Mouse (Mus musculus): ENCODE measurements around the gene Ptpdc1.

The Ptpdc1 gene

DNA sequence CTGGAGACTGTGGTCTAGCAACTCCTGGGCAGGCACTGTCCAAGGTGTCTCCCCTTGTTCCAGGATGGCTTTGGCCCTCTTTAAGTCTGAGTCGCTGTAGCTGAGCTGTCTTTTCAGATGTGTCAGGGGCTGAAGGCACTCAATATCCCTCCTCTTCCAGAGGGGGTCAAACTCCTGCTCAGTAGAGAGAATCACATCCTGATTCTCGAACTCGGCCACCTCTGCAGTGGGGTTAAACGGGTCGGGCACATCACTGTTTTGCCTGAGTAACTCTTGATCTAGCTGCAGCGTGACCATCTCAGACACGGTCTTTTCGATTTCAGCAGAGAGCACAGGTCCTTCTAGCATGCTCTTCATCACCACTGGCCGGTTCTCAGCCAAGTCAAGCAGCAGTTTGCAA is 39.0 kb downstream of the Ptpdc1 start:
- no peak for DNase-seq (ENCODE audit: extremely low read depth, low read depth)

DNA sequence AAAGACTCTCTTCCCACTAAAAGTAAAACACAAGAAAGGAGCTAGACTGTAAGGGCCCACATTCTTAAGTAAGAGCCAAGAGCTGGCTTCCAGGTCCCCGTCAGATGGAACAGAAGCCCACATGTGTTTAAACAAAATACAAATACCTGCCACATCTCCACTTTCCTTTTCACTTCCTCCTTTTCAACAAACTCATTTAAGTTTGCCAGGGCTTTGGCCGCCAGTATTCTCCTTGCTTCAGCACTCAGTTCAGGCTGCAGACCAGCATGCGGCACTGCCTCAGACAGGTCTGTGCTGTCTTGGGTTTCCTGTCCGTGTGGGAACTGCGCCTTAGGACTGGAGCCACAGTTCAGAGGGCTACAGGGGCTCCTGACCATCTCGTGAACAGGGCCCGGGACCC is 39.7 kb downstream of the Ptpdc1 start:
- DNase-seq (ENCODE audit: extremely low read depth, low read depth): no peak

DNA sequence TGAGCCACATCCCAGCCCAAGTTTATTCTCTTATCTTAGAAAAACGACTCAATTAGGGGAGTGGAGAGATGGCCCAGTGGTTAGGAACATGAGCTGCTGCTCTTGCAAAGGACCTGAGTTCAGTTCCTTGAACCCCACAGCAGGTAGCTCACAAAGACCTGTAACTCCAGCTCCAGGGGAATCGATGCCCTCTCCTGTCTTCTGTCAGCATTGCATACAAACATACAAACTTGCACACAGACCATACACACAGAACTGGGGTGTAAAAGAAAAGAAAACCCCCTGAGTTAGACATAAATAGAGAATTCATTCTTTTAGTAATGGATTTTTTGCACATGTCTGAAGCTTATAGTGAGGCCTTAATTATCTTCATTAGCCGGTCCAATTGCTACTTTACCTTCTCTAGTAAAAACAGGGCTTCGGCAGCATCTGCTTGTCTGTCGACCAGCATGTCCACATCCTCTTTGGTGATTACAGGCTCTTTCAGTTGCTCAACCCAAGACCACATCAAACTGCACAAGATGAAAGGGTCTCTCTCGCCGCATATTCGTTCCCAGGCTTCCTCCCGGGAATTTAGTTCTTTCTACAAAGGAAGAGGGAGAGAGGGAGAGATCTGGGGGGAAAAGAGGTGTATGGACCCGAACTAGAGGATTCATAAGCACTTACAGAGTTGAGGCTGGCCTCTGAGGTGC is 42.6 kb downstream of the Ptpdc1 start:
- no peak for DNase-seq (ENCODE audit: extremely low read depth, low read depth)

DNA sequence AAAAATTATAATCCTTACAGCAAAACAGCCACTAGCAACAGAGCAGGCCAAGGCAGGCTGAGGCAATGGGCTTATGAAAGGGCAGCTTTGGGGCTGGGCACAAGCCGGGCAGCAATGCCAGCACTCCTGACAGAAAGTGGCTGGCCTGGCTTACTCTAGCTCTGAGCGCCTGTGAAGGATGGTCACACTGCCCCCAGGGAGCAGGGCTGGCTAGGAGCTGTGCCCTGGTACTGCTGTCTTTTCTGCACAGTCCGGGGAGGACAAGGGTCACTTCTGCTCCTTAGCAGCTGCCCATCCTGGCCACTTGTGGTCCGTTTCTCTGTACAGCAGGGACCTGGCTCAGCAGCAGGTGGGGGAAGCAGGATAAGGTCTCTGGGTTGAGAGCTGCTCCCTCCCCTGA is 46.8 kb downstream of the Ptpdc1 start:
- no peak for DNase-seq (ENCODE audit: extremely low read depth, low read depth)

DNA sequence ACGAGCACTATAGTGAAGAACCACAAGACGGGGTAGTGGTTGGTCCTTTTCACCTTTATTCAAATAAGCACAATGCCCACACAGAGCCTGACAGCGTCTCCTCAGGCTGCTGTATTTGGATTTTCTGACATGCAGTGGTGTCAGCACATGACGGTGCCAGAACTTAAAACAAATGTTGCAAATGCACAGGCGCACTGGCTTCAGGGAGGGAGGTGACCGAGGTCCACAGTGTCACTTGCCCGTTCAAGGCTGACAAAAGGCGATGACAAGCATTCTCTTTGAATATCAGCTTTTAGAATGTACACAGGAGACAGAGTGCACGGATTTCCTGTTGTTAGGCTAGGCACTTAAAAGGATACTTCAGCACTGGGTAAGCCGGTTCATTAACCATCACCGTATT is 47.6 kb downstream of the Ptpdc1 start:
- DNase-seq (ENCODE audit: extremely low read depth, low read depth): no peak

DNA sequence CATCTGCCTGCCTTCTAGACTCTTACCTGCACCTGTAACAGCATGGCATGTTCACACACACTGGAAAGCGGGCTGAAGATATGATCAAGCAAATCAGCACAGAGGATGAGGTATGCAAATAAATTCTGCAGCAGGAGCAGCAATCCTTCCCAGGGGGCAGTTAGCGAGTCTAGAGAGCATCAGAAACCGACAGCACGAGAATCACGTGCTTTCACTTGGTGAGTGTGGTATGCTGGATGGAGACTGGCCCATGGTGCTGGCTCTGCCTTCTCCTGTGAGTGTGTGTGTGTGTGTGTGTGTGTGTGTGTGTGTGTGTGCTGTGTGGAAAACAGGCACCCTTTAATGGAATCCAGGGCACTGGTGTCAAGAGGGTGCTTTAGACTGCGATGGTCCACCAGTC is 48.5 kb downstream of the Ptpdc1 start:
- DNase-seq (ENCODE audit: extremely low read depth, low read depth): no peak

DNA sequence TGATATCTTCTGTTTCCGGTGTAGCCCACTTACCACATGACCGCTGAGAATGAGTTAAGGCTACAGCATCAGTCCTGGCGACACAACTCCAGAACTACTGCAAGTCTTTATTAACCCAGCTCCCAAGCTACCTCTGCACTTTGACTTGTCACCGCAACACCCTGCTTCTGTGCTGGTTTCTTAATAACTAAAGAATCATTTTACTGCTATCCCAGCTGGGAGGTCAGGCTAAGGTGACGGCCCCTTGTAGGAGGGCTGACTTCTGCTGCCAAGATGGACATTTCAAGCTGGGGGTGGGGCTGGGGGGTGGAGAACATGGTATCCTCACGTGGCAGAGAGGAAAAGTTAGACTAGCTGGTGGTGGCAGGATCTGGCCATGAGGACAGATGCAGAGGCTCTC is 50.7 kb downstream of the Ptpdc1 start:
- no peak for DNase-seq (ENCODE audit: extremely low read depth, low read depth)

DNA sequence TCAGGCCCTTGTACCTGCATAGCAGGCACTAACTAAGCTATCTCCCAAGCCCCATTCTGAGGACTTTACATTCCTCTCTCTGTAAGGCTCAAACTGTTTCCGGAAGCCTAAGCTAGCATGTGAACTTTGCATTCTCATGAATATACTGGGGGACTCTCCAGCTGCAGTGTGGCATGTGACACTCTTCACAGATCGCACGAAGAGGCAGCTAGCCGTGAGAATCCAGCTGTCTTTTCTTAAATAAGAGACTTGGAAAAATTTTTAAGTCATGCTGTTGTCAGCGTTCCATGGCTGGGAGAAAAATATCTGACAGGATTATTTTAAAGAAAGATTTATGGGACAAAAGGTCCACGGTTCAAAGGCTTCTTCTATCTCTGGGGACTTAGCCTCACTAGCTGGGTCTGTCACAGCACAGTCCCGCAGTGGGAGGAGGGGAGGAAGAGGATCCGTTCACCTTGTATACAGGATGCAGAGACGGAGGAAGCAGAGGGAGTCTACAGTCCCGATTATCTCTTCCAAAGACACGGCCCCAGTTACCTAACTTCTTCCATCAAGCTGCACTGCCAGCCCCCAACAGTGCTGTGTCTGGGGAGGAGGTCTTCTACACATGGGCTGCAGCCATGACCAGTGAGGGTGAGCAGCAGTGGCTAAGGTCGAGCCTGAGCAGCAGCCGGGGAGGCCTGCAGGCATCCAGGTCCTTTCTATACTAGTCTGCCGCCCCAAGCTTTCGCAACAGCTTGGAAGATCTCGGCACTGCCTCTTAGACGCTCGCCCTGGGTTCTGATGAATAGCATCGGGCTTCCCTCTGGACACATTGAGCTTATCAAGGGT is 51.7 kb downstream of the Ptpdc1 start:
- DNase-seq (ENCODE audit: extremely low read depth, low read depth): no peak

DNA sequence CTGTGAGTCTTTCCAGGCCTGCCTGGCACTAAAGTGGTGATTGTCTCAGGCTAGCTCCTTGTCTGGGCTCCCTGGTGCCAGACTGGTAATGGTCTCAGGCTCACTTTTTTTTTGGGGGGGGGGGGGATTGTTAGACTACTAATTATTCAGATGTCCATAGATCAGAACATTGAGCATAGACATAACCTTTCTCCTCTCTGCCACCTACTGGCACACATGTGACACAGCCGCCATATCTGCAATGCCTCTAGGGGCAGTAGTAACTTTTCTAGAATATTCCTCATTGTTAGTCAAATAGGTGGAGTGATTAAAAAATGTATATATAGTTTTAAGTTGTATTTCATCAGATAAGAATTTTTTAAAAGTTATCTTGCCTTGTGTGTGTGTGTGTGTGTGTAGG is 53.3 kb downstream of the Ptpdc1 start:
- peak; percentile 51 for DNase-seq (ENCODE audit: extremely low read depth, low read depth)

DNA sequence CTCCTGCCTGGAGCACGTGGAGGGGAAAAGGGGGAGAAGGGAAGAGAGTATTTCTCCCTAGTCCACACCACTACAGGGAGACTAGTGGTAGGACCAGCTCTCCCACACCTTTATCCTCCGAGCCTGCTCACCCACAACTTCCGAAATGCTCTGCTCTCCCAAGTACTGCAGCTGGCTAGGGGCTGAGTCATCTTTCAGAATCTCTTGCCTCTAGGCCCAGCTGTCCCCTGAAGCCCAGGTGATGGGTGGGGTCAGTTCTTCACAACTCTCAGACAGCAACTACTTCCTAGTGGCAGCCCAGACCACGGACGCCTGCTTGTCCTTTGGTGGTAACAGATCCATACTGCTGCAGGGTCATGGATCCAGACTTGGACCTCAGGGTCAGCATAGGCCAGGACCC is 54.2 kb downstream of the Ptpdc1 start:
- DNase-seq (ENCODE audit: extremely low read depth, low read depth): no peak

DNA sequence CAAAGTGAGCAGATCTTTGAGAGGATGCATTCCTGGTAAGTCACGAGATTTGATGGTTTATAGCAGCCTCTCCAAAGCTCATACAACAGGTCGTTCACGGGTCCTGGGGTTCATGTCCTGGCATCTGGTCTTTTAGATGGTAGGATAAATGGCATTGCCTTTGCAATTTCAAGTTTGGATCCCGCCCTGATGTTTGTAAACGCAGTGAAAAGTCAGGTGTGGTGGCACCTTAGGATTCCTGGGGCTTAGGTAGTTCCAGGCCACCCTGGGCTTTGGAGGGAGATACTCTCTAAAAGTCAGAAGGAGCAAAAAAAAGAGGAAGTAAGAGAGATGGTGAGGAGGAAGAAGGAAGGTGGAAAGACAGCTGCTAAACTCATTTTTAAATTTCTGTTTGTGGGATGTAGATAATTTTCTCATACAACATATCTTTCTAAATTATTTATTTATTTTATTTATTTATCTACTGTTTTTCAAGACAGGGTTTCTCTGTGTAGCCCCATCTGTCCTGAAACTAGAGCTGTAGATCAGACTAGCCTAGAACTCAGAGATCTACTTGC is 55.8 kb downstream of the Ptpdc1 start:
- peak; percentile 70 for DNase-seq (ENCODE audit: extremely low read depth, low read depth)

DNA sequence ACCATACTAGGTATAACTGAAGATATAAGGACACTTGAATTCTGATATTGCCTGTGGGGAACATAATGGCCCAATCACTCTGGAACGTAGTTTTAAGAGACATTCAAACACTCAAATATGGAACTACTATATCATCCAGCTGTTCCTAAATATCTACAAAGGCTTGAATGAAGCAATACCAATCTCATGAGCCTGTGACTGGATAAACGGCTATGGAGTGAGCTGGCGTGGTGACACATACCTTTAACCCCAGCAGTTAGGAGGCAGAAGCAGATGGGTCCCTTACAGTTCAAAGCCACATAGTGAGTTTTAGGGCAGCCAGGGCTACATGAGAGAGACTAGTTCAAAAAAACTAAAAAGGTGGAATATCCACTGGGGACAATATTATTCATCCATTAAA is 57.8 kb downstream of the Ptpdc1 start:
- DNase-seq (ENCODE audit: extremely low read depth, low read depth): no peak

DNA sequence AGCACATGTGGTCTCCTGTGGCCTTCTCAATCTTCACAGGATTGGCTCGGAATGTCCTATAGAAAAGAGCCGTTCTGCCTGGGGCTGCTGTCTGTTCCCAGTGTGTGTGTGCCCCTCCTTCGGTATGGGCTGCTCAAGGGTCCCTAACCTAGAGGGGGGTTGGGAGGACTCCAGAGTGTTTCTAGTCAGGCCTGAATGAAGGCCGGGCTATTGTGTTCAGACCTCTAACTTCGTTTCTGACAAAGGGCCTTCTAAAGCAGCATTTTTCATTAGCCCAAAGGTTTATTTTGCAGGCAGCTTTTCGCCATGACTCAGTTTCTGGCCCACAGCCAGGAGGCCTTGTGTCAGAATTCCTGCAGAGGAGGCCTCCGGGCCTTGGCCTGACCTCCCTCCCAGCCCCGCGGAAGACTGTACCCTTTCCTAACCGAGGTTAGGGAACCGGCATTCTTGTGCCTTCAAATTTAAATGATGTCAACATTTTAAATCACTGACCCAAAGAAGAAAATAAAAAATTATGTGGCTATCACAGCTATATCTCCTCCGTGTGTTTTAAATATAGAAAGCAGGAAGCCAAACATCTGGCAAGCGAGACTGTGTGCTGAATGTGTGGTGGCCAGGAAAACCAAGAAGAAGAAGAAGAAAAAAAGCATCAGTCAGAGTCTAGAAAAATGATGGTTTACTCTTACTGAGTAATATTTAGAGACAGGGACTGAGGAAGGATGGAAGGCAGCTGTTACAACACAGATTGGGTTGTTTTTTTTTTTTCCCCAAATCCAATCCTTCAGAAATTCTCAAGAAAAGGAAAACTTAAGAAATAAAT is 59.1 kb downstream of the Ptpdc1 start:
- no peak for DNase-seq (ENCODE audit: extremely low read depth, low read depth)

DNA sequence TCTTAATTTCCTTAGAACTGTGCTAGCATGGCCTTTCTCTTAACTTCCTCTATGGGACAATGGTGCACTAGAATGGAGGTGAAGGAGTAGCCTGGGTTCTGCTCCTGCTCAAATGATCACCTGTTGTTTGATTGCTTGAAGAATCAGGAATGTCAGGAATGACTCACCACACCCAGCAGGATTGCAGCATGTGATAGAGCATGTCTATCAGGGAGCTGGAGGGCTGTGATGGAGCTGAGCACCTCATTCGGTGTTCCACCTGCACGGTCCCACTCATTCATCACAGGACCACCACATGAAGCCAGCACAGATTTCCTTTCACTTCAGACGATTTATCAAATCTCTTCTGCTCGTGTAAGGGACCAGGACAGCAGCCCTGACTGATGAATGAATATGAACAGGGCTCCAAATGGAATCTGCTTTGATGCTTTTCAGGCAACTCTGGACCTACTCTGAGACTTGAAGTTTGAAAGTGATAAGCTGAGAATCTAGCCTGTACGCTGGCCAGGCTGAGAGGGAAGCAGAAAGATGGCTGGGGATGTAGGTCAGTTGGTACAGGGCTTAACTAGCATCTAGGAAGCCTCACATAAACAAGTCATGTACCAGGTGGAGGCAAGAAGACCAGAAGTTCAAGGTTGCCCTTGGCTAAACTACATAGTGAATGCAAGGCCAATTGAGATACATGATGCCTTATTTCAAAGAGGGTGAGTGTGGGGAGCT is 60.4 kb downstream of the Ptpdc1 start:
- DNase-seq (ENCODE audit: extremely low read depth, low read depth): no peak

DNA sequence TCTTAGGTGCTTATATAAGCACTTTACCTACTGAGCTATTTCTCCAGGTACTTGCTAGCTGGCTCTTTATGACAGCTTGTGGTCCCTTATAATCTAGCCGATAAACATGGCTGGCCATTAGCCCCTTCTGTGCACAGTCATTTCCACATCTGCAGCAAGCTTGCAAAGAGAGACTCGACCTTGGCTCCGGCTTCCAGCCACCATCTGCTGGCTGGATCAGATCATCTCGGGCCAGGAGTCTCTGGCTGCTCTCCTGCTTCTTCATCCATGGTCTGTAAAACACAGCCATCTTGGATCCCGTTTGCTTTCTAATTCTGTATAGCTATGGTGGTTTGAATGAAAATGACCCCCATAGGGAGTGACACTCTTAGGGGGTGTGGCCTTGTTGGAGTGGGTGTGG is 63.1 kb downstream of the Ptpdc1 start:
- no peak for DNase-seq (ENCODE audit: extremely low read depth, low read depth)

DNA sequence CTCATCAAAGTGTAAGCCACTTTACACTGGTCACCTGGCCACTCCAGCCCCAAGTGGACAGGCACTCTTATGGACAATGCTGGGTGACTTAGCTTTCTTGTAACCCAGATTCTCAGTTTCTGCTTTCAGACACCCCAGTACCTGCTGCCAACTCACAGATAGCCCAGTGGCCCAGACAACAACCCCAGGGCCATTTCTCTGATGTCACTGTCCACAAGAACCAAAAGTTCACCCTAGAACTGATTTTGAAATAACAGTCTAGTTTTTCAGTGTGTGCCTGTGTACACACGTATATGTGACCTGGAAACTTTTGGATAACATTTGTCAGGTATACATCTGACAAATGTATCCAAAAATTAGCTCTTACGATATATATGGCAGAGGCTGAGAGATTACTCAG is 64.0 kb downstream of the Ptpdc1 start:
- DNase-seq (ENCODE audit: extremely low read depth, low read depth): no peak

DNA sequence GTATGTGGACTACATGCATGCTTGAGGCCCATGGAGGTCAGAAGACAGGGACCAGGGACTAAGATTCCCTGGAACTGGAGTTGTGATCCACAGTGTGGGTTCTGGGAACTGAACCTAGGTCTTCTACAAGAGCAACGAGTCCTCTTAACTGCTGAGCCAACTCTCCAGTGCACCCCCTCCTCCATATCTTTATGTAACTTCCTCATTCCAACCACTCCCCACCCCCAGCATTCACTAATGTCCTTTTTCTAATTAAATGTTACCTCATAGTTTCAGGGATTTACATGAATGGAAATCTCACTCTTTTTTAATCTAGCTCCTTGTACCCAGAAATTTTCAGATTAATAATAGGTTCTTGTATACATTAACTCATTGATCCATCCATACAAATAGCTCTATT is 69.5 kb downstream of the Ptpdc1 start:
- DNase-seq (ENCODE audit: extremely low read depth, low read depth): peak; percentile 59

DNA sequence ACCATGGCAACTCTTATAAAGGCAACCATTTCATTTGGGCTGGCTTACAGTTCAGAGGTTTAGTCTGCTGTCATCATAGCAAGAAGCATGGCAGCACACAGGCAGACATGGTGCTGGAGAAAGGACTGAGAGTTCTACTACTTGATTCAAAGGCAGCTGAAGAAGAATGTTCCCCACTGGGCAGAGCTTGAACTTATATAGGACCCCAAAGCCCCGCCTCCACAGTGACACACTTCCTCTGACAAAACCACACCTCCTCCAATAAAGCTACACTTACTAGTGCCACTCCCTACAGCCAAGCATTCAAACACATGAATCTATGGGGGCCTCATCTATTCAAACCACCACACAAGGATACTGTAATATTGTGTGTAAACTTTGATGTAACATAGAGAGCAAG is 70.9 kb downstream of the Ptpdc1 start:
- no peak for DNase-seq (ENCODE audit: extremely low read depth, low read depth)

DNA sequence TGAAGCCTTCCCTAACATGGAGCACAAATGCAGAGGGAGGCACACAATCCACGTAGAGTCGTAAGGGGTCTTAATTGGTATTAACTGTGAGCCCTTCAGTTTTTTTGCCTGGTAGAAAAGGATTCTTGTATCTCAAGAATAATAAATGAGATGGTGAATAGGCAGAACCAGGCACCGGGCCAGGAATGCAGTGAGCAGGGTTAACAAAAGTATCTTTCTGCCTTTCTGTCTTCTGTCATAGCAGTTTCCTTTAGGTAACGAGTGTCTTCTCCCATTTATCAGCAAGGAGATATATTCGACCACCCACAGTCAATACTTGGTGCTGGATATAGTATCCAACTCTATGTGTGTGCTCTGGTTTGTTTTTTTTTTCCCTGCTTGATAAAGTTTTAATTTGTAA is 72.0 kb downstream of the Ptpdc1 start:
- DNase-seq (ENCODE audit: extremely low read depth, low read depth): no peak

DNA sequence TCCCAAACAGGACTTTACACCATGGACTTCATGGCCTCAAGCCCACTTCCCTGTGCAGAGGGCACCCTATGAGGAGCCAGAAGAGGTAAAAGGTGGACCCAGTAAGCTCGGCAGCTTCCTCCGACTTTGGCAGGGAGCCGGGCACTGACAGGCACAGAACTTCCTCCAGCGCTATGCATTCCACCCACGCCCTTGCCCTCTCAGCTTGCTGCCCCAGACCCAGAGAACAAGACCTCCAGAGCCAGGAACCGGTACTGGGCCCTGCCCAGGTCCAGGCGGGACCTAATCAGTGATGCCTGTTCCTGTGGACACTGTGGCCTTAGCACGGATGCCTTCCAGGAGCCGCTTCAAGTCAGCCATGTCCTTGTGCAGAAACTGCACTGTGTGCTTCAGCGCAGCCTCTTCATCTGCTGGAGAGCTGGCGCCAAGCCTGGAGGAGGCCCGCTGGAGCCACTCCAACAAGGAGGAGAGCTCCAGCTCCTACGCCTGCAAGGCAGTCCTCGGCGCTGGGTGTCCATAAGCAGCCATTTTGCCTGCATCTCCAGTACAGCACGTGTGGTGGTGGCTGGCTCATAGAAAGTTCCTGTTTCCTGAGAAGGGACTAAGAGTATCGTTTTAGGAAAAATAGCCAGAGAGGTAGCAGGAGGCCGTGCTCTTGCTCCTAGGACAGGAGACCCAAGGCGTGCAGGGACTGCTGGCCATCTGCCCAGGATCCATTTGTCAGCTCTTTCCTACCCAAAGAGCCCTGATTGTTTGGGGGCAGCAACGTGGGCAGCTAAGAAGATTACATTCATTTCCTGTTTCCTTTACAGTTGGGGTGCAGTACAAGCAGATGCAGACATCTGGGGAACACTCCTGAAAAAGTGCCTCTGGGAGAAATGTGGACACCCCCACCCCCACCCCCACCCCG is 73.0 kb downstream of the Ptpdc1 start:
- DNase-seq (ENCODE audit: extremely low read depth, low read depth): peak; percentile 56
